Mouse (Mus musculus): ENCODE measurements at regions not wholly inside any gene's neighbourhood (a gene's known extent, or its start where the extent isn't known, plus 50 kb on each side); places are given as distances from the start of the nearest gene placed in this dataset.
"Not testable (repeated sequence)": the region's sequence is repeated elsewhere in the genome, so short reads cannot be mapped to it uniquely, and the experiment has no call there.

DNA sequence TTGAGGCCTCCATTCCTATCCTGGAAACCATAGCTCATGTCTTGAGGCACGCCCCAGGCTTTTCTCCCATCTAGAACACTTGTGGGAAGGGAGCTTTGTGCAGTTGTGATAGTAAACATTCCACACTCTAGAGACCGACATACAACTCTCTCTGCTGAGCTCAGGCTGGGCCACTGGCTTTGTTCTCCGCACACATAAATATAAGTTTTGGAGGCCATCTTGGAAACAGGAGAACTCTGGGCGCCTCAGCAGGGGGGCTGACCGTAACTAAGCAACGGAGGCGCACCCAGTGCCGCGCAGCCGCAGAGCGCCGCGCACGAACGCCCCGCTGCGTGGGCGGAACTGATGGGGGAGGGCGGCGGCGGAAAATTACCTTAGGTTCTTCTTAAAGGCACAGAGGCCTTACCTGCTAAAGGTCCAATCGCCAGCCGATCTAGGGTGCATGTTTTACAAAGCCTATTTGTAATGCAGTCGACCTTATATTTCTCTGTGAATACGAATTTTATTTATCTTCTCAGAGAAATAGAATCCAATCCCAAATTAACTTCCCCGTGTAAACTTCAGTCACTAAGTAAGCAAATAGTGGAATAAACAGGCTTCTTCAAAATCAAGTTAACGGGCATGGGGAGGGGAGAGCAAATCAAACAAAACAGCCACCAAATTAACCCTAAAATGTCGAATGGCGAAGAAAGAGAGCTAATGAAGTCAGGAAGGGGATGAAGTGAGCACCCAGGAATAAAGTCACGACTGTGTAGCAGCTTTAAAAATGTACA, 65.2 kb upstream of the Chd2 start:
- H3K9ac ChIP-seq (replicated peaks), result peak overlapping the region; percentile 51
- no peaks in the 10 kb centered on the region for H3K27me3 ChIP-seq (replicated peaks)
- H3K4me2 ChIP-seq, result peak overlapping the region; percentile 57
- no peaks in the 10 kb centered on the region for H3K9me3 ChIP-seq (replicated peaks)
- H3K4me3 ChIP-seq (replicated peaks), result peak overlapping the region; percentile 33
- peaks cover 19% of the 10 kb centered on the region for H3K4me1 ChIP-seq
- peak overlapping the region; percentile 88 for H3K27ac ChIP-seq (replicated peaks)
- no peaks in the 10 kb centered on the region for H3K36me3 ChIP-seq
- ATAC-seq (ENCODE audit: low FRiP score), result peak; percentile 92
- WGBS, result 1% methylated on average over 30 of the region's 30 CpGs

DNA sequence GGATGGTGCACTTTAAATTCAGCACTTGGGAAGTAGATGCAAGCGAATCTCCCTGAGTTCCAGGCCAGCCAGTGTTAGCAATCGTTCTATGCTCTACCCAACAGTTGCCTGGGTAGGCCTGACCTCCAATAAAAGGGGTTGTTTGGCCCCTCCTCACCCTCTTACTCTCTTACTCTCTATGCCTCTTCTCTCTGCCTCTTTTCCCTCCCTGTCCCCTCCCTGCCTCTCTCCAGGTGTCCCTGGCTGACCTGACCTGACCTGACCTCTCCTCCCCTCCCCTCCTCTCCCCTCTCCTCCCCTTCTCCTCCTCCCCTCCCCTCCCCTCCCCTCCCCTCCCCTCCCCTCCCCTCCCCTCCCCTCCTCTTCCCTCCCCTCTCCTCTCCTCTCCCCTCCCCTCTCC, 63.0 kb upstream of the Chd2 start:
- no peaks in the 10 kb centered on the region for H3K9me3 ChIP-seq (replicated peaks)
- no peak overlapping the region for H3K27ac ChIP-seq (replicated peaks)
- H3K27me3 ChIP-seq (replicated peaks), result no peaks in the 10 kb centered on the region
- H3K4me1 ChIP-seq, result peaks cover 19% of the 10 kb centered on the region
- H3K4me3 ChIP-seq (replicated peaks), result no peak overlapping the region
- H3K4me2 ChIP-seq, result no peak overlapping the region
- no peak for ATAC-seq (ENCODE audit: low FRiP score)
- no peaks in the 10 kb centered on the region for H3K36me3 ChIP-seq
- no peak overlapping the region for H3K9ac ChIP-seq (replicated peaks)
- WGBS, result 51% methylated on average over 2 of the region's 2 CpGs

DNA sequence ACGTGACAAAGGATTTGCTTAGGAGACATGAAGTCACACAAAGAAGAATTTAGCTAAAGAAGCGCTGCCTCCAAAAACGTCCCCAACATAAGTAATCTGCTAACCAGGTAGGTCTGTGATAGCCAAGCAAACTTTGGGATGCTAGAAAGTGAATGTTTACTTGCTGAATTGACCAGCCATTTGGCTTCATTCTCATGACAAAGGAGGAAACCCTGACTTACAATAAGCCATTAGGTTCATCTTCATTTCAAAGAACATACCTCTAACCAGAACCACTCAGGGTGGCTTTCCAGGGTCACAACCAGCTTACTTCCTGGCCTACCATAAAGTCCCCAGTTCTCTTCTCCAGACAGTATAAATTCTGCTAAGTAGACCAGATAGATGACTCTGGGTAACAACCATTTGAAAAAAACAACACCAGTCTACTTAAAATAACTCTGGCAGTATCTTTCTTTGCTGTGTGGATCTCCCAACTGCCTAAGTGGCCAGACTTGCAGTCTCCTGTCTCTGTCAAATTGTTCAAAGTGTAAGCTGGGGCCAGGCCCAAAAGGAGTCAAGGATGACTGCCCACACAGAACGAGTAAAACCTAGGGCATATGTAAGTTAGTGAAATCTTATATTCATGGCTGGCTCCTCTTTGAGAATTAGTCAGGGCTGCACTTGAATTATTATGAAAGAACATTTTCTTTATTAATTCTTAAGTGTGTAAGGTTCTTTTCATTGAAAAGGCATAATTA, 61.4 kb upstream of the Chd2 start:
- H3K9me3 ChIP-seq (replicated peaks), result no peaks in the 10 kb centered on the region
- ATAC-seq (ENCODE audit: low FRiP score), result no peak
- 48% methylated on average over 4 of the region's 4 CpGs for WGBS
- H3K9ac ChIP-seq (replicated peaks), result no peak overlapping the region
- no peak overlapping the region for H3K4me2 ChIP-seq
- no peaks in the 10 kb centered on the region for H3K36me3 ChIP-seq
- H3K4me1 ChIP-seq, result peaks cover 9% of the 10 kb centered on the region
- no peaks in the 10 kb centered on the region for H3K27me3 ChIP-seq (replicated peaks)
- no peak overlapping the region for H3K27ac ChIP-seq (replicated peaks)
- H3K4me3 ChIP-seq (replicated peaks), result no peak overlapping the region

DNA sequence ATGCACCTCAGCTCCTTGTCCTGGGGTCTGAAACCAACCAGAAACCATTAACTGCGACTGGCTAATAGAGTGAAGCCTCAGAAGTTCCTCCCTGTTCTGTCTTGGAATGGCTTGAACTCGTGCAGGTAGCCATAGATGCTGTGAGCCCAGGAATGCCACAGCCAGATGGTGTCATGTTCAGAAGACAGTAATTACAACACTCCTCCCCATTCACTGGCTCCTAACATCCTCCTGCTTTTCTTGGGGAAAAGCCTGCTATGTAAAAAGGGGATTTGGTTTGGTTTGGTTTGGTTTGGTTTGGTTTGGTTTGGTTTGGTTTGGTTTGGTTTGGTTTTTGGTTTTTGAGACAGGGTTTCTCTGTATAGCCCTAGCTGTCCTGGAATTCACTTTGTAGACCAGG, 59.7 kb upstream of the Chd2 start:
- H3K4me3 ChIP-seq (replicated peaks), result no peak overlapping the region
- H3K4me2 ChIP-seq, result no peak overlapping the region
- ATAC-seq (ENCODE audit: low FRiP score), result no peak
- no peaks in the 10 kb centered on the region for H3K36me3 ChIP-seq
- peaks cover 14% of the 10 kb centered on the region for H3K4me1 ChIP-seq
- H3K9ac ChIP-seq (replicated peaks), result no peak overlapping the region
- no peaks in the 10 kb centered on the region for H3K9me3 ChIP-seq (replicated peaks)
- WGBS, result 60% methylated on average over 2 of the region's 2 CpGs
- no peaks in the 10 kb centered on the region for H3K27me3 ChIP-seq (replicated peaks)
- H3K27ac ChIP-seq (replicated peaks), result no peak overlapping the region

DNA sequence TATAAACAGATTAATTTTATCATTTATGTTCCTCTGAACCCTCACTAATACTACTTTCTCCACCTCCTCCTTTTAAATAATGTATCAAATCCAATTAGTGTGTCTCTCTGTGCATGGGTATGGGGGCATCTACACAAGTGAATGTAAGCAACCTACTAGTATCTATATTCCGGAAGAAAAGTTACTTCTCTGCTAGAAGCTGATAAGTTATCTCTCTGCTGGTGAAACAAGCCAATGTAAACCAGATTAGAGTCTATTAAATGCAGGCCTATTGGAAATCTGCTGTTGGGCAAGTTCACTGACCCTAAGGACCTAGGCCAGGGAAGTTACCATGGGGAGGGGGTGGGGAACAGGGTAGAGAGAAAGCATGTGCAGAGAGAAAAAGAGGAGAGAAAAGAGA, 59.1 kb upstream of the Chd2 start:
- 96% methylated on average over 1 of the region's 1 CpGs for WGBS
- no peaks in the 10 kb centered on the region for H3K36me3 ChIP-seq
- no peak overlapping the region for H3K4me2 ChIP-seq
- no peaks in the 10 kb centered on the region for H3K9me3 ChIP-seq (replicated peaks)
- H3K27ac ChIP-seq (replicated peaks), result no peak overlapping the region
- H3K27me3 ChIP-seq (replicated peaks), result no peaks in the 10 kb centered on the region
- no peak for ATAC-seq (ENCODE audit: low FRiP score)
- H3K4me3 ChIP-seq (replicated peaks), result no peak overlapping the region
- H3K4me1 ChIP-seq, result peaks cover 20% of the 10 kb centered on the region
- H3K9ac ChIP-seq (replicated peaks), result no peak overlapping the region

DNA sequence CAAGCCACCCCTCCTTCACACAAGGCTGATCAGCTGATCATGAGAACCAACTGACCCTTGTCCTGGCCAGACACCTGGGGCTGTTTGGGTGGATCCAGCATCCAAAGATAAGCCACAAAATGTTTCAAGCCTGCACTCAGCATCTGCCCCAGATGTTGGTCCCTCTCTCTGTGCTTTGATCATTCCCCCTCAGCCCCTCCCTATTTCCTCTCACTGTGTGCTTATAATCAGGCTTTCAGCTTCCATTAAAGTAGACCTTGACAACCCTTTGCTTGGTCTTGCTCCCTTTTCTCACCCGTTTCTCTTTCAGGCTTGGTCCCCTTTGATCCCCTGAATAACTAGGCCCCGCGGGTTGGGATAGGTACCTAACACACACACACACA, 58.4 kb upstream of the Chd2 start:
- not testable (repeated sequence) for H3K27ac ChIP-seq (replicated peaks); H3K9me3 ChIP-seq (replicated peaks); H3K9ac ChIP-seq (replicated peaks); H3K4me2 ChIP-seq; H3K36me3 ChIP-seq; ATAC-seq (ENCODE audit: low FRiP score); H3K4me3 ChIP-seq (replicated peaks); H3K27me3 ChIP-seq (replicated peaks)
- WGBS, result 86% methylated on average over 3 of the region's 3 CpGs
- peaks cover 27% of the 10 kb centered on the region for H3K4me1 ChIP-seq

DNA sequence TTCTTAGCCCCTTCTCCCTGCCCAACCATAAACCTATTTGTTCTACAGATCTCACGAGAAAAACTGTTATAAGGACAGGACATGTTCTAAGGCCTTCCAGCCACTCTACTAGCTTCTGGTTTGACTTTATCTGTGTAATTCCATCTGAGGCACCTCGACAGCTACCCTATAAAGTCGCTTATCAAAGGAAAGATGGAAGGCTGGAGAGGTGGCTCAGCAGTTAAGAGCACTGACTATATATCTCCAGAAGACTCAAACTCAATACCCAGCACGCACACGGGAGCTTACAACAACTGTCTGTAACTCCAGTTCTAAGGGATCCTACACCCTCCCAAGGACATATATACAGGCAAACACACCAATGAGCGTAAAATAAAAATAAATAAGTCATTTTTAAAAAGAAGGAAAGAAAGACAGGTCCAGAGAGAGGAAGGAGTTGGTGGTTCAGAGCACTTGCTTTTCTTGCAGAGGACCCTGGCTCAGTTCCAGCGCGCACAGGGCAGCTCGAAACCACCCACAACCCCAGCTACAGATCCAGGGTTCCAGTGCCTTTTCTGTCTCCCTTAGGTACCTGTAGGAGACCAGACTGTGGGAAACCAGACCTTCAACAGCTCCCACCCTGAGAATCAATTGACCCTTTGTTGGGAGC, 57.8 kb upstream of the Chd2 start:
- ATAC-seq (ENCODE audit: low FRiP score), result no peak
- Histone ChIP-seq H3K4me3 (replicated peaks) (no peak overlapping the region), H3K9ac (replicated peaks) (no peak overlapping the region), H3K4me1 (peaks cover 31% of the 10 kb centered on the region), H3K4me2 (no peak overlapping the region), H3K9me3 (replicated peaks) (no peaks in the 10 kb centered on the region), H3K27ac (replicated peaks) (no peak overlapping the region), H3K36me3 (no peaks in the 10 kb centered on the region), H3K27me3 (replicated peaks) (no peaks in the 10 kb centered on the region)
- WGBS, result 92% methylated on average over 9 of the region's 9 CpGs

DNA sequence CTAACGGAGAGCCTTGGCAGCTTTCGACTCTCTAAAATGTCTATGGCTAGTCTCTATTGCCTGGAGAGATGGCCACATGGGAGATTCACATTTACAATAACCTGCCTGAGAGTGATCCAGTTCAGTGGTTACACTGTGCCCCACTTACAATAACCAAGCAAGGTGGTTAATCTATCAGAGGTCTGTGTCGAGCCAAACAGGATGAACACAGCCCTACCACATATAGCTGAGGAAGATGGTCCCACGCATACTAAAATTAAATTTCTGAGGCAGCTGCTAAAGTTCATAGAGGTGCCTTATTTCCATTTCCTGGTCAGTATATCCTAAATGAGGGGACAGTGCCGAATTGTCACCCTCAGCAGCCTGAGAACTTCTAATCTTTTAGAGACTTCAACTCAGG, 56.3 kb upstream of the Chd2 start:
- Histone ChIP-seq H3K9ac (replicated peaks) (no peak overlapping the region), H3K27ac (replicated peaks) (peak overlapping the region; percentile 83), H3K27me3 (replicated peaks) (no peaks in the 10 kb centered on the region)

DNA sequence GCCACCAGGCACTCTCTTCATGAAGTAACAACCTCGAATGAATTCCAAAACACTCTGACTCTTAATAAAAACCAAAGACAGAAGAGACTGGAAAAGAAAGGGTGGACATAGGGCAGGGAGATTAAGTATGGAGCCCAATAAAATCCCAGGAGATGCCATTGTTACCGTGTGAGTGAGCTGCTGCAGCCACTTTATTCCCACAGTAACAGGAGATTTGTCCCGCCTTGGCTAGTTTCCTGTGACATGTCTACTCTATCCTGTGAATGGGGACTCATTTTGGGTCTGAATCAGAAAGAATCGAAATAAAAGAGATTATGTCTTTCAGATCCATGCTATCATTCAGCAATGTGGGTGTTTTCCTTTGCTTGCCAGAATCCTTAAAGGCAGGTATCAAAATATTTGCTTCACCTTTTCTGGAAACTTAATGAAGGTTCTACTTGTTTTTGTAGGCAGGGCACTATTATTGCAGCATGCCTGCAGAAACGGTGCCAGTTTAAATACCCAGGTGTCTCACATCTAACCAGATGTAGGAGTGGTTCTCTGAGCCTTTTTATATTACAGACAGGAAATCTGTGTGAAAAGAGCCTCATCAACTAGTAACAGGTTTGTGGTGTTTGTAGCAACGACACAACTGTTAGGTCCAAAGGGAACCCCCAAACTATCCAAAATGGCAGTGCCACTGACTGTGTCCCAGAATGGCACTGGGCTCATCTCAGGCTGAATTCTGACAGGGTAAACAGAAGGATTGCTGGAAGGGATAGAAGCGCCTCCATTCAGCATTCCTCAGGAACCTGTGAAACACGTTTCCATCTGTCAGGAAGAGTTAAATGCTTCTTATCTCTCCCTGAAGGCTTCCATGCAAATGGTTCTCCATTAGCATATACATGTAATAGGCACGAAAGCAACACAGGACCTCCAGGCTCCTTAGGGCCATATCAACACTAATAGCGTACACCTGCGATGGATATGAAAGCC, 55.5 kb upstream of the Chd2 start:
- H3K4me3 ChIP-seq (replicated peaks), result no peak overlapping the region
- 26% methylated on average over 11 of the region's 11 CpGs for WGBS
- H3K36me3 ChIP-seq, result no peaks in the 10 kb centered on the region
- no peak overlapping the region for H3K9ac ChIP-seq (replicated peaks)
- H3K9me3 ChIP-seq (replicated peaks), result no peaks in the 10 kb centered on the region
- H3K4me1 ChIP-seq, result peaks cover 38% of the 10 kb centered on the region
- peak overlapping the region; percentile 83 for H3K27ac ChIP-seq (replicated peaks)
- no peaks in the 10 kb centered on the region for H3K27me3 ChIP-seq (replicated peaks)
- no peak for ATAC-seq (ENCODE audit: low FRiP score)
- H3K4me2 ChIP-seq, result no peak overlapping the region

More for the DNA sequence above, 56.3 kb upstream of the Chd2 start:
- ATAC-seq (ENCODE audit: low FRiP score), result no peak
- Histone ChIP-seq H3K9me3 (replicated peaks) (no peaks in the 10 kb centered on the region), H3K4me2 (no peak overlapping the region), H3K4me1 (peaks cover 38% of the 10 kb centered on the region), H3K36me3 (no peaks in the 10 kb centered on the region), H3K4me3 (replicated peaks) (no peak overlapping the region)
- 56% methylated on average over 5 of the region's 5 CpGs for WGBS

DNA sequence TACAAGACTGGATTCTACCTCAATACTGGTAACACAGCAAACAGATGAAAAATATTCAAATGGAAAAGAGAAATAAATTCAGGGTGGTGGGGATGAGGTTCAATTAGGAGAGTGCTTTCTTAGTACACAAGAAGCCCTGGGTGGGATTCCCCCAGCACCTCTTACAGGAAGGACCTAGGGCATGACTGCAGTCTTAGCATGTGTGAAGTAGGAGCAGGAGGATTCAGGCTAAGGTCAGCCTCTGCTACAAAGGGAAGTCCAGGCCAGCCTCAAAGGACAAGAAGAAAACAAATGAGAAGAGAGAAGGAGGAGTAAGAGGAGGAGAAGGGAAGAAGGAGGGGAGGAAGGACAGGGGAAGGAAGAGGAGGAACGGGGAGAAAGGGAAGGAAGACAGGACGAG, 54.8 kb upstream of the Chd2 start:
- Histone ChIP-seq H3K27ac (replicated peaks) (peak overlapping the region; percentile 83), H3K9me3 (replicated peaks) (no peaks in the 10 kb centered on the region), H3K4me2 (no peak overlapping the region), H3K4me3 (replicated peaks) (no peak overlapping the region), H3K27me3 (replicated peaks) (no peaks in the 10 kb centered on the region), H3K36me3 (no peaks in the 10 kb centered on the region), H3K9ac (replicated peaks) (0 out of 2 replicates have a peak overlapping the region, but pooled peaks have one; percentile 43), H3K4me1 (peaks cover 38% of the 10 kb centered on the region)
- ATAC-seq (ENCODE audit: low FRiP score), result no peak
- 49% methylated on average over 2 of the region's 2 CpGs for WGBS

DNA sequence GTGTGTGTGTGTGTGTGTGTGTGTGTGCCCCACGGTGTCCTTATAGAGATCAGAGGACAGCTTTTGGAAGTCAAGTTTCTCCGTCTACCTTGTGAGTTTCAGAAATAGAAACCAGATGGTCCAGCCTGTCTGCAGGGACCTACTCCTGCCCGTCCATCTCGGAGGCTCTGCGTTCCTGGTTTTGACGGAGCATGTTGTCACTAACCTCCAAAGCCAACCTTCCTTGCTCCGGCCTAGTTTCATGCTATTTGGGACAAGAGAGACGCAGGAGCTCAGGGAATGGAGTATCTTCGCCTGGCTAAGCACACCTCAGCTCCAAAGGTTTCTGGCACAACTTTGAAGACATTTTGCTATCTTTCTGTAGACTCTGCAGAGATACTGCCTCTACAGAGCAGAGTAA, 54.2 kb upstream of the Chd2 start:
- Histone ChIP-seq H3K27me3 (replicated peaks) (no peaks in the 10 kb centered on the region), H3K4me3 (replicated peaks) (no peak overlapping the region; the same call in 1 of the 2 replicates)
- WGBS, result 38% methylated on average over 9 of the region's 9 CpGs

More for the DNA sequence above, 54.2 kb upstream of the Chd2 start:
- Histone ChIP-seq H3K9ac (replicated peaks) (peak overlapping the region; percentile 43; the same call in 1 of the 2 replicates), H3K4me1 (peaks cover 38% of the 10 kb centered on the region), H3K4me2 (peak overlapping the region; percentile 66), H3K9me3 (replicated peaks) (no peaks in the 10 kb centered on the region), H3K27ac (replicated peaks) (peak overlapping the region; percentile 83), H3K36me3 (no peaks in the 10 kb centered on the region)
- ATAC-seq (ENCODE audit: low FRiP score), result no peak
